Mouse (Mus musculus): ENCODE data around the gene Ccr6.

- no peak for TF ChIP-seq CTCF (IDR thresholded peaks at IDR 0.05; ENCODE audit: control insufficient read depth, insufficient read depth, low read length)
- no peak for TF ChIP-seq POLR2A (IDR thresholded peaks at IDR 0.05; ENCODE audit: borderline replicate concordance, control insufficient read depth, low read depth, low read length)
These were observed 6.3 kb downstream of the Ccr6 start for GRCm38 (mm10) chr17:8242186-8242585.

All from bone marrow, adult 2 months (tissue).